Mouse (Mus musculus): Measurements from ENCODE around the gene Pitx1.

Gene Pitx1

DNA sequence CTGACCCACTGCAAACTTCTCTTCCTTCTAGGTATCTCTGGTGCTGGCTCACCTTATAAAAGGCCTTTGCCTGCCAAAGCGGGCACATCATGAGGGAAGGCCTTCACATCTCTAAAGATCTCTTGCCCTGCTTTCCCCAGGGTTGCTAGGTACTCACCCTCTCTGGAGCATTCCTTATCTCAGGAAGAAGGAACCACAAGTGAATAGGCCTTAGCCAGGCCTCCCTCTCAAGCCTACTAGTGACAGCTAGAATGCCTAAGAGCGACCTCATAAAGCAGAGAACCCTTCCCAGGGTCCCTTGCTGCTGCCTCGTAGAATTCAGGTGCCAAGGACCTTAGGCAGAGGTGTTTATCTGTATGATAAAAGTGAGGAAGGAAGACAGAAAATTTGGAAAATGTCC is 51.7 kb downstream of the Pitx1 start, which contains the start of gene Catsper3:
Gene Catsper3, plus strand, starts transcription at position 301 of the 400 bp plus-strand sequence.
- DNase-seq (ENCODE audit: low read depth, low spot score), result no peak

DNA sequence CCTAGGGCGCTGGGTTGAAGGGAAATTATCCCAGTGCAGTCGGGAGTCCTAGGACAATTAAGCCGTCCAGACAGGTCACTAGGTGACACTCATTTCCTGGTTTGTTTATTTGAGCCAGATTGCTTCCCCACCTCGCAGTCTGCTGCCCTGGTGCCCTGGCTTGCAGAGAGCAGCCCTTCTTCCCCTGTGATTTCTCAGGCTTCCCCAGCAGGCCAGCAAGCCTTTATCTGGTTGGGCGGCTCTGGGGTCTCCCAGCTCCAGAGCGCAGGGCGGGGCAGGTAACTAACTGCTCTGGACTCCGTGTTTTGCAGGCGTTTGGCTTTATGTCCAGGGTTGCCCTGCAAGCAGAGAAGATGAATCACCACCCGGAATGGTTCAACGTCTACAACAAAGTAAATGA is 60.9 kb downstream of the Pitx1 start:
- DNase-seq (ENCODE audit: low read depth, low spot score), result no peak
